Mouse (Mus musculus) fat pad, adult 2 months (tissue): Measurements from ENCODE around the gene Gm45234.

Experiments used
- DNase-seq: peaks from one replicate; pipeline ENCODE4 v3.0.0-alpha.2; 2011; ENCODE audit warnings: low read depth, low spot score; ENCODE audit errors: extremely low read depth

Gm45234 gene

DNA sequence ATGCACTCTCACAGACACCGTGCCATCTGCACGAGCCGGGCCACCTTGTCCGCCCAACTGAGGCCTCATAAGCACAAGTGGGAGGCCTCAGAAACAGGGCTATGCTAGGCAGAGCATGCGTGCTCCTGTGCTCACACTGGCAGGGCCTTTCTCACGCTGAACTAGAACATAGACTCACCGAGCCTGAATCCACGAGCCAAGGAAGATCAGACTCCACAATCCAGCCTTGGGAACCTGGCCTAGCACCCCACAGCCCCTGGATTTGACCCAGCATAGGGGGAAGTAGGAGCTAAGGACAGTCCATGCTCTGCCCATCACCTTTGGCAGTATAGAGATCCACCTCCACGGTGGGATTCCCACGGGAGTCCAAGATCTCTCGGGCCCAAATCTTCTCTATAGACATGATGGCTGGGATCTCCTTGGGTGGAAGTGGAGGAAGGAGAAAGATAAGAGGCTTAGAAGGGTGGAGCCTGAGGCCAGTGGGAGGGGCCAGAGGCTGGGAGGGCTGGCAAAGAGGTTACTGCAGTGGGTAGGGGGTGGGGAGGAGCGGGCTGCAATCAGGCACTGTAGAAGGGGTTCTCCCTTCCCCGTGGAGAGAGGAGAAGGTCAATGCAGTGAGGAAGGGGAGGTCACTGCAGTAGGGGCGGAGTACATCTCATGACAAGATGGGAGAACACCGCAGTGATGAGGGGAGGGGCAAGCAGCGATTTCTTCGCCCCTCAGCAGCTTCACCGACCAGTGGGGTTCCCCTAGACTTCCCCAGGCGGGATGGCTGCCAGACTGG lies 12.3 kb upstream of the Gm45234 start:
- DNase-seq, result no peak

GRCm38 (mm10) chr6:124767536-124767919 lies 11.7 kb upstream of the Gm45234 start:
- DNase-seq, result no peak

- DNase-seq, result no peak
These were observed 10.1 kb upstream of the Gm45234 start for GRCm38 (mm10) chr6:124765951-124766350.

DNA sequence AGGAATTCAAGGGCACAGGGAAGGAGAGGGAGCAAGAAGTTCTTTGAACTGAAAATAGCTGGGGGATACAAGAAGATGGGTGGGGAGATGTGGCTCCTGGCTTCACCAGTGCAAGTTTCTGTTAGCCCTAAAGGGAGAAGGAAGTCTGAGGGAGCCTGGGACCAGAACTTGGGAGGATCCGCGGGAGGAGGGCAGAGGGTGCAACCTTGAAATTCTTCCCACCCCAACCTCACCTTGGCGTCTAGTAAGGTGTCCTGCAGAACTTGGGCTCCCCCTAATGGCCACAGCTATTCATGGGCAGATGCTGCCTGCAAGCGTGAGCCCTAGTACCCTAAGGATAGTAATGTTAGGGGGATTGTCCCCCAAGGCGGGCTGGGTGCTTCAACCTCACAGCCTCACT lies 3.4 kb upstream of the Gm45234 start:
- no peak for DNase-seq

- no peak for DNase-seq
These were observed 3.0 kb upstream of the Gm45234 start for GRCm38 (mm10) chr6:124758849-124759232.

GRCm38 (mm10) chr6:124757909-124758848 lies 2.4 kb upstream of the Gm45234 start:
- no peak for DNase-seq

- DNase-seq, result no peak
These were observed 1.6 kb upstream of the Gm45234 start for GRCm38 (mm10) chr6:124757351-124757880.

DNA sequence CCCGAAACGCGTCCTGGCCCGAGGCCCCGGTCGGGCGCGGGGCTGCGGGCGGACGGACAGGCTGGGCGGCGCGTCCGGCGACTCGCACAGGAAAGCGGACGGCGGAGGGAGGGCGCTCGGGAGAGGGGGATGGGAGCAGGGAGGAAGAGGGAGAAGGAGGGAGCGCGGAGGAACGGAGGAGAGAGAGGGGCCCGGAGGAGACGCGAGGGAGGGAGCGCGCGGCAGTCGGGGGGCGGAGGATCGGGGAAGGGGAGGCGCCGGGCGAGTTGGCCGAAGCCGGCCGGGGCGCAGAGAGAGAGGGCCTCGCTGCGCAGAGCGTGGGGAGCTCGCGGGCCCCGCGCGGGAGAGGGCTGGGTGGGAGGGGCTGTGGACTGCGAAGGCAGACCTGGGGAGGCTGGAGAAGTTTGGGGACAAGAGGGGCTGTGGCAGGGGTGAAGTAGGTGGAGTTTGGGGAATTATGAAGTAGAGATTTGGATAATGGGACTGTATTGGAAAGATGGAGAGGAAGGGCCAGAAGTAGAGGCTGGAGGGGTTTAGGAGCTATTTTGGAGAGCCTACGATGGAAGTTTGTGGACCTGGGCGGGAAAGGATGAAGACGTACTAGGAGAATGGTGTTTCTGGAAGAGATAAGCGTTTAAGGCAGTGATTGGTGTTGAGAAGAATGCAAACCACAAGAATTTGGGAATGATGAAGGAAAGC lies 980 bp upstream of the Gm45234 start:
- no peak for DNase-seq

- DNase-seq, result no peak
These were observed 515 bp downstream of the Gm45234 start for GRCm38 (mm10) chr6:124755306-124755705.

GRCm38 (mm10) chr6:124753861-124754260 lies 2.0 kb downstream of the Gm45234 start:
- no peak for DNase-seq

- no peak for DNase-seq
These were observed 5.4 kb downstream of the Gm45234 start for GRCm38 (mm10) chr6:124750405-124750804.

DNA sequence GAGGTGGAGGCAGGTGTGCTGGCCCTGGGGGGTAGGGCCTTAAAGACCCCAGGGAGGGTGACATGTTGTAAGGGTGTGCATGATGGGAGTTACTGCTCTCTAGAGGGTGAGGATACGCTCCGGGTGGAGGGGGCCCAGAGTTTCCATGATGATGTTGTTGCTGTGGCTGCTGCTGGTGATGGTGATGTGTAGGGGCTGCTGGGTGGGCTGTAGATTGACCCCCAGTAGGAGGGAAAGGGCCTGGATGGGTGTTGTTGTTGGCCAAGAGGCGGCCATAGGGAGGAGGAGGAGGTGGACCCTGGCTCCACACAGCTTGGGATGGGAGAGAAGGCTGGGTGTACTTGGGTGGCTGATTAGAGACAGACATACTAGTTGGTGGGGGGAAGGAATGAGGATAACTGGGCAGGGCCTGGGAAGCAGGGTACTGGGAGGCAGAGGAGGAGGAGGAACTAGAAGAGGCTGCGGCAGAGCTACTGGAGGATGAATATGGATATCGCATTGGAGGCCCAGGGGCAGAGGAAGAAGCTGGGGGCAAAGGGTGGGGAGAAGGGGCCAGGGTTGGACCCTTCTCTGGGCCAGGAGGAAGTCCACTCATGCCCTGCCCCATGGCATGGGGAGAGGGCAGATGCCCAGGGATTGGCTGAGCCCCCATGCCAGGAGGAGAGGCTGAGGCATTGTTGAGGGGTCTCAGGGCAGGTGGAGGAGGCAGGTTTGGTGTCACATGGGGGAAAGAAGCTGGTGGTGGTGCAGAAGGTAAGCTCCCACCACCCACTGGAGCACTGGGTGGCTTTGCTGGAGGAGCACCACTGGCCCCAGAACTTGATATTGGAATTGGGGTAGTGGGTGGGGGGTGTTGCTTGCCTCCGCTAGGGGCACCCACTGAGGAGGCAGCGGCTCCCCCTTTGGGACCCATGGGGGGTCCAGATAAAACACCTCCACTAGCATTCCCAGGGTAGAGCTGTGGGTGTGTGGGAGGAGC lies 8.9 kb downstream of the Gm45234 start:
- no peak for DNase-seq

GRCm38 (mm10) chr6:124746296-124746605 lies 9.6 kb downstream of the Gm45234 start:
- DNase-seq, result no peak

DNA sequence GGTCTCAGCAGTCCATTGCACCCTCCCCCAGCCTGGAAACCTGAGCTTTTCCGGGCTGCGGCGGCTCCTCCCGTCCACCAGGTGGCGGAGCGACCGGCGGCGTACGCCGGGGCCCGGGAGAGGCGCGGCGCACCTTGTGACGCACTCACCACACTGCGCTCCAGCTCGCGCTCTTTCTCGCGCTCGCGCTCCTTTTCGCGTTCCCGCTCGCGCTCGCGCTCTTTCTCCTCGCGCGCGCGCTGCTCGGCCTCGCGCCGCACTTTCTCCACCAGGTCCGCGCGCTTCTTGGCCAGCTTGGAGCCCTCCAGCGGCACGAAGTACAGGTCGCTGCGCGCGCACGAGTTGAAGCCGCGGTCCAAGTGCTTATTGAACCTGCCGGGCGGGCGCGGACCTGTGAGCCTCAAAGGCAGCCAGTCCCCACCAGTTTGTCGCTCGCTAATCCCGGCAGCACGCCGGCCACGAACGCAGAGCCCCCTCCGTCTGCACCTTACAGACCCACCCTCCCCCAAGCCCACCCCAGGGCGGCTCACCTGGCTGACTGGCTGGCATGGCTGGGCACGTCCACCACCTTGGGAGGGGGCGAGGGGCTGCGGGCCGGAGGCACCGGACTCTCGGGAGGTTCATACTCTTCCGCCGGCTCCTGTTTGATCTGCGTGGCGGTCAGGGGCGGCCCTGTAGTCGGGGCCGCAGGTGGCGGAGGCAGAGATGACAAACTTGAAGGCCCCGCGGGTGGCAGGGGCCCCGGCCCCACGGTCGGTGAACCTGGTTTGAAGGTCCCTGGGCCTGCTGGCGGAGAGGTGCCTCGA lies 10.1 kb downstream of the Gm45234 start:
- DNase-seq, result no peak

DNA sequence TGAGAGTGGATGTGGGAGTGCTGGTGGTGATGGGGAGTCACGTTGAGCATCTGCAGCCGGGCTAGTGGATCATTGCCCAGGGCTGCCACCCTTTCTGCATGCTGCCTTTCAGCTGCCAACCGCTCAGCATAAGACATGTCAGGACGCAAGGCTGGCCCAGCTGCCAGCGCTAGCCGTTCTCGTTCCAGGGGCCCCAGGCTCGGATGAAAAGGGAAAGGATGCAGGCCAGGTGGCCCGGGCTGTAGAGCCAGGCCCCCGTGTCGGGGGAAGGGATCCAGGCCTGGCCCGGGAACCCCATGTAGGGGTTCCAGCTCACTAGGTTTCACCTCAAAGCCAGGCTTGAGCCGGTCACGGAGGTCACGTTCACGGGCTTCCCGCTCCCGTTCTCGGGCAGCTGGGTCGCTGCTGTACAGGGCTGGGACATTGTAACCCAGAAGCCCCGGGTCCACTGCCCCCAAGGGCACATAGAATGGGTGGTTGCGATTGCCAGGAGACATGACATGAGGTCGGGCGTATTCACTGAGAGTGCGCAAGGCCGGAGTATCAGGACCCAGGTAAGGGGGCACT lies 11.0 kb downstream of the Gm45234 start:
- DNase-seq, result no peak

- no peak for DNase-seq
These were observed 12.2 kb downstream of the Gm45234 start for GRCm38 (mm10) chr6:124743647-124744046.

- DNase-seq, result no peak
These were observed 12.8 kb downstream of the Gm45234 start for GRCm38 (mm10) chr6:124742839-124743514.

GRCm38 (mm10) chr6:124741842-124742241 lies 14.0 kb downstream of the Gm45234 start:
- DNase-seq, result no peak
